Mouse (Mus musculus): ENCODE measurements around the gene Wdtc1.

GRCm38 (mm10) chr4:133390042-133390441 is 36.8 kb upstream of the Wdtc1 start:
- no peak for TF ChIP-seq CTCF (IDR thresholded peaks at IDR 0.05; ENCODE audit: low read depth, low read length)
- TF ChIP-seq TAL1 (conservative IDR thresholded peaks at IDR 0.05; ENCODE audit: low read depth, low read length): peak; percentile 37

Measured in G1E (cell line).